Mouse (Mus musculus) hindbrain, embryonic 14.5 days (tissue): ENCODE results near the gene Sun5. TPM values are rescaled to one million over a fixed set of nuclear protein-coding genes. Genes with fewer than 3 reads are reported as not detected.
"Not testable (repeated sequence)": the region's sequence is repeated elsewhere in the genome, so short reads cannot be mapped to it uniquely, and the experiment has no call there.

Source experiments
- ATAC-seq: fragments of 200-750 bp; cut with Nextera tagmentation; 2 replicates; pipeline ENCODE4 v1.8.0; 2017; ENCODE audit warnings: moderate number of reproducible peaks, mild to moderate bottlenecking, moderate TSS enrichment, moderate library complexity; ENCODE audit not compliant: low FRiP score
- DNase-seq: peaks from one replicate; pipeline ENCODE4 v3.0.0-alpha.2; 2015; ENCODE audit warnings: low spot score
- H3K27ac ChIP-seq: fragments of 300-500 bp; sonication (generic); 2 replicates; pipeline ENCODE4 v1.5.1; 2014; ENCODE audit warnings: mild to moderate bottlenecking, moderate library complexity
- H3K27me3 ChIP-seq: fragments of 300-500 bp; sonication (generic); 2 replicates; pipeline ENCODE4 v1.6.1; 2014; ENCODE audit warnings: mild to moderate bottlenecking, low read length, mixed read lengths; ENCODE audit not compliant: control insufficient read depth, insufficient read depth
- H3K36me3 ChIP-seq: fragments of 300-500 bp; sonication (generic); replicated peaks from 2 replicates; pipeline ENCODE4 v1.6.1; 2014; ENCODE audit not compliant: control insufficient read depth, insufficient read depth
- H3K4me1 ChIP-seq: fragments of 300-500 bp; sonication (generic); replicated peaks from 2 replicates; pipeline ENCODE4 v1.6.1; 2014; ENCODE audit warnings: antibody characterized with exemption, low read length, mixed read lengths; ENCODE audit not compliant: control insufficient read depth, insufficient read depth
- H3K4me2 ChIP-seq: fragments of 300-500 bp; sonication (generic); replicated peaks from 2 replicates; pipeline ENCODE4 v1.6.1; 2014; ENCODE audit warnings: mild to moderate bottlenecking, moderate library complexity
- H3K4me3 ChIP-seq: fragments of 300-500 bp; sonication (generic); replicated peaks from 2 replicates; pipeline ENCODE4 v1.5.1; 2014; ENCODE audit warnings: mild to moderate bottlenecking, low read length
- H3K9ac ChIP-seq: fragments of 300-500 bp; sonication (generic); 2 replicates; pipeline ENCODE4 v1.6.1; 2014
- H3K9me3 ChIP-seq: fragments of 300-500 bp; sonication (generic); 2 replicates; pipeline ENCODE4 v1.6.1; 2016; ENCODE audit warnings: low read length; ENCODE audit not compliant: control insufficient read depth
- WGBS: fragments of 180-500 bp; shearing (Covaris S2); extraction: QIAGEN DNeasy Blood & Tissue Kit; methylation state at CpG from one replicate; pipeline ENCODE4 v1.1.7; 2014; 5-methylcytosine and 5-hydroxymethylcytosine counted together
- polyA plus RNA-seq: library from polyadenylated mRNA; unstranded; fragments of >200 nt; fragmentation: Nextera tagmentation; extraction: Ambion mirVana; gene quantifications from 2 replicates; pipeline ENCODE4 v1.2.1, GENCODE M21; 2014

Gene Sun5
- polyA plus RNA-seq, 1 experiment from 2014 or later, result not detected

DNA sequence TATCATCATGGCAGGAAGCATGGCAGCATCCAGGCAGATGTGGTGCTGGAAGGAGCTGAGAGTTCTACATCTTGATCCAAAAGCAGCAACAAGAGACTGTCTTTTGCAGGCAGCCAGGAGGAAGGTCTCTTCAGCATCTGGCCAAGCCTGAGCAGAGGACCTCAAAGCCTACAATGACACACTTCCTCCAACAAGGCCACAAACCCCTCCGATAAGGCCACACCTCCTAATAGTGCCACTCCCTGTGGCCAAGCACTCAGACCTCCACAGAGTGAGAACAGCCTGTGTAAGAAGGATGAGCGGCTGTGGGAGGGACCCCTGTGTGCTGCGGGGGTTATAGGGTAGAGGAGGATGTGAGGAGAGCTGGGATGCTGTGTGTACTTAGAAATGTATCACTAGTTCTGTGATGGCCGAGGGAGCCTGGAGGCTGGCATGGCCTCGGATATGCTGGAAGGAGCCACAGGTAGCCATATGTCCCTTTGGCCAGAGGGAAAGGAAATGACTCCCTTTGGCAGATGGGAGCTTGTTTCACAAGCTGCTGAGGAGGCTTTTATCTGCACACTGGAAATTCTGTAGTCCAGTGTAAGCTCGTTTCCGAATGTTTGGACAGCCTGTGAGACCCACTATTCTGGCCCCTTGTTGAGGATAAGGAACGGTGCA, 43.6 kb downstream of the Sun5 start:
- Histone ChIP-seq H3K27ac (no peak overlapping the region), H3K27me3 (no peaks in the 10 kb centered on the region), H3K4me3 (no peak overlapping the region), H3K4me2 (no peak overlapping the region), H3K9ac (no peak overlapping the region), H3K4me1 (peaks cover 6% of the 10 kb centered on the region; the same call in 1 of the 2 replicates), H3K9me3 (no peaks in the 10 kb centered on the region), H3K36me3 (no peaks in the 10 kb centered on the region)
- 84% methylated on average over 8 of the region's 8 CpGs for WGBS
- DNase-seq, result no peak
- ATAC-seq, result no peak

DNA sequence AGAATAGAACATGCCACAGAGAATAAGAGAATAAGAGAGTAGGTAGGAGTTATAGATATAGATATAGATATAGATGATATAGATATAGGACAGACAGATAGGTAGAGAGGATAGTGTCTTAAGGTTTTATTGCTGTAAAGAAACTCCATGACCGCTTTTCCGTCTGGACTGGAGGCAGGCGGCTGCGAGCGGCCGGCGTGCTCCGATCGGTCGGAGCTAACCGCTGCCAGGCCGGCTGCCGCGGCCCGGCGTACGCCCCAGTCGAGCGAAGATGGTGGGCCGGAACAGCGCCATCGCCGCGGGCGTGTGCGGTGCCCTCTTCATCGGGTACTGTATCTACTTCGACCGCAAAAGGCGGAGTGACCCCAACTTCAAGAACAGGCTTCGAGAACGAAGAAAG, 45.0 kb downstream of the Sun5 start:
- not testable (repeated sequence) for H3K36me3 ChIP-seq, H3K27ac ChIP-seq, DNase-seq, H3K9ac ChIP-seq, H3K4me1 ChIP-seq, H3K4me2 ChIP-seq, H3K9me3 ChIP-seq, H3K4me3 ChIP-seq, H3K27me3 ChIP-seq, ATAC-seq
- WGBS, result 77% methylated on average over 32 of the region's 32 CpGs

DNA sequence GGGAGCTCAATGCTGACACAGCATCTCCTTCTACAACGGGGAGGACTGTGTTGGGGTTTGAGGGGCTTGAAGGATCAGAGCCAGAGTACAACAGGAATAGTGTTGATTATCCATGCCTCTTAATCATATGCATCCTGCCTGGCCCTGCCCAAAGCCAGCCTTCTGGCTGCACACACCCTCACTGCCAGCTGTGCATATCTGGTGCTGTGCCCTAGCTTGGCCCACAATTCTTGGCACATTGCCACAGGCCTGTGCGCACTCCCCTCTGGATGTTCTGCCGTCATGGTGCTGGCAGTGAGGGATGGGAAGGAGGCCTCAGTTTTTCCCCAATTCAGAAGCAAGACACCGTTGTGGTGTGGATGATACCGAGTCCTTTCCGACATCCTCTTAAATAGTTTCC, 46.3 kb downstream of the Sun5 start:
- WGBS, result 66% methylated on average over 6 of the region's 6 CpGs
- ATAC-seq, result peak; percentile 66
- no peaks in the 10 kb centered on the region for H3K36me3 ChIP-seq
- no peaks in the 10 kb centered on the region for H3K9me3 ChIP-seq
- peaks cover 6% of the 10 kb centered on the region; the same call in 1 of the 2 replicates for H3K4me1 ChIP-seq
- H3K27me3 ChIP-seq, result no peaks in the 10 kb centered on the region
- no peak overlapping the region for H3K4me3 ChIP-seq
- no peak overlapping the region for H3K9ac ChIP-seq
- H3K4me2 ChIP-seq, result no peak overlapping the region
- peak; percentile 61 for DNase-seq
- H3K27ac ChIP-seq, result no peak overlapping the region

DNA sequence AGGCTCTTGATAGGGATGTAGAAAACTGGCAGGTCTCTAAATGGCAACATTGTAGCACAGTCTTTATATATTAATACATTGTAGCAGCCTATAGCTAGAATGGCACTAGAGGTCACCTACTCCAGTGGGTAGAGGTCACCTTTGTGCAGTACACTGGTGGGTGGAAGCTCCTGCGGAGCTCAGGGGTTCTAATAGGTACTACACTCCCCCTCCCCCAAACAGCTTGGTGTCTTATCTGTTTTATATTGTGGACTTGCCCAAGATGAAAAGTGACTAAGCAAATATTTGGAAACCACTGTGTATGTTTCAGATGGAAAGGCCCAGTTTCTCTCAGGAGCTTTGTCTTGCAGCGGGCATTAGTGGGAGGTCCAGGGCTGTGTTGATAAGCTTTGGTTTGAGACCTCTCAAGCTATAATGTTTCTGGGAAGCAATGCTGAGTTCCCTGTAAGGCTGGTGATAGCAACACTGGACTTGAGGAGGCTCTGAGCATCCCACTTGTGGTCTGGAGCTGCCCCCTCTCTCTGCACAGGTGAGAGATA, 48.8 kb downstream of the Sun5 start:
- H3K27ac ChIP-seq, result no peak overlapping the region
- H3K4me2 ChIP-seq, result no peak overlapping the region
- H3K9me3 ChIP-seq, result no peaks in the 10 kb centered on the region
- DNase-seq (no peak), ATAC-seq (no peak)
- peaks cover 6% of the 10 kb centered on the region; the same call in 1 of the 2 replicates for H3K4me1 ChIP-seq
- H3K9ac ChIP-seq, result no peak overlapping the region
- no peaks in the 10 kb centered on the region for H3K27me3 ChIP-seq
- no peak overlapping the region for H3K4me3 ChIP-seq
- 92% methylated on average over 2 of the region's 2 CpGs for WGBS
- no peaks in the 10 kb centered on the region for H3K36me3 ChIP-seq

DNA sequence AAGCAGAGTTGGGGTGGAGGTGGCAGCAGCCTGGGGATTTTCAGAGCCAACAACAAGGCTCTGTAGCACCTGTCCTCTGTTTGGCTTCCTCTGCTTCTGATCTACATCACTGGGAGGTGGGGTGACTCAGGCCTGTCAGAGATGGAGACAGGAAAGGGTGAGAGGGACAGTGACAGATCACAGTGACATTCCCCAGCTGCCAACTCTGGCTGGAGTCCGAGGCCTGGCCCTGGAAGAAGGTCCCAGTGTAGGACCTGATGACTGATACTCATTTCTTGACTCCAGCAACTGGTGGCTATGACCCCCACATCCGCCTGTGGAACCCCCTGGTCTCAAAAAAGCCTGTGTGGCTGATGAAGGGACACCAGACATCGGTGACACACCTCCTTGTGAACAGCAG, 61.0 kb downstream of the Sun5 start:
- H3K27ac ChIP-seq, result no peak overlapping the region
- H3K4me1 ChIP-seq, result no peaks in the 10 kb centered on the region
- no peaks in the 10 kb centered on the region for H3K9me3 ChIP-seq
- no peak overlapping the region for H3K4me3 ChIP-seq
- no peaks in the 10 kb centered on the region for H3K27me3 ChIP-seq
- no peaks in the 10 kb centered on the region for H3K36me3 ChIP-seq
- no peak overlapping the region for H3K4me2 ChIP-seq
- H3K9ac ChIP-seq, result no peak overlapping the region
- WGBS, result 72% methylated on average over 3 of the region's 3 CpGs
- no peak for ATAC-seq
- DNase-seq, result no peak

DNA sequence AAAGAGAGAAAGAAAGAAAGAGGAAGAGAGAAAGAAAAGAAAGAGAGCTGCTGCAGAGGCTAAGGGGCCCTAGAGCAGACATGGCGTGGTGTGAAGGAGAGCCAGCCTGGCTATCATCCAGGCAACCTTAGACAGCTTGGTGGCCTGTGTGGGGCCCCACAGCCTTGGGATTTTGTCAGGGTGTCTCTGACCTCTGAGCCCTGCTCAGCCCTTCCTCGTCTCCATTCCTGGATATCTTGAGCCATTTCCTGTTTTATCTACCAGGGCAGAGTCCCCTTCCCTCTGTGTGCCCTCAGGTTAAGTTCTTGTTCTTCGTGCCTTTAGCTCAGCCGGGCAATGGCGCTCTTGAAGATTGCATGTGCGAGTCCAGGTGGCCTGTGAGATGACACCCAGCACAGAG, 62.0 kb downstream of the Sun5 start:
- no peak overlapping the region for H3K4me2 ChIP-seq
- WGBS, result 84% methylated on average over 6 of the region's 6 CpGs

DNA sequence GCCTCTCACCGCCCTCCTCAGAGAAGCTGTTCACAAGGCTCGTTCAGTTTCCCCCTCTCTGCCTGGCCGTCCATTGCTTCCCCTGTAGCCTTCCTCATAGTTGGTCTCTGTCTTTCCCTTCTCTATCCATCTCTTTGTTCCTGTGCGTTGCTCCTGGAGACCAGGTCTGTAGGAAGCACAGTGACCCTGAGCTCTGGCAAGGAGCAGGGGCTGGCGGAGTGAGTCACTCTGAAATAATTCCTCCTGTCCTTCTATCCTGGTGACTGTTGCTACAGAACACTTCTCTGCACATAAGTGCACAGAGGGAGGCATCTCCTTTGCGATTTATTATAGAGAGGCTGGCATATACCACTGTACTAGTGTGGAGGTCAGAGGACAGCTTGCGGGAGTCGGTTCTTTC, 62.7 kb downstream of the Sun5 start:
- no peak overlapping the region for H3K4me2 ChIP-seq
- no peaks in the 10 kb centered on the region for H3K36me3 ChIP-seq
- 78% methylated on average over 8 of the region's 8 CpGs for WGBS
- H3K4me3 ChIP-seq, result no peak overlapping the region
- H3K27me3 ChIP-seq, result no peaks in the 10 kb centered on the region
- no peak overlapping the region for H3K27ac ChIP-seq
- no peak overlapping the region for H3K9ac ChIP-seq
- no peak for DNase-seq
- H3K4me1 ChIP-seq, result no peaks in the 10 kb centered on the region
- no peak for ATAC-seq
- no peaks in the 10 kb centered on the region for H3K9me3 ChIP-seq

More for the DNA sequence above, 62.0 kb downstream of the Sun5 start:
- no peak overlapping the region for H3K4me3 ChIP-seq
- no peaks in the 10 kb centered on the region for H3K9me3 ChIP-seq
- H3K27me3 ChIP-seq, result no peaks in the 10 kb centered on the region
- H3K36me3 ChIP-seq, result no peaks in the 10 kb centered on the region
- ATAC-seq, result no peak
- no peaks in the 10 kb centered on the region for H3K4me1 ChIP-seq
- no peak overlapping the region for H3K9ac ChIP-seq
- DNase-seq, result no peak
- no peak overlapping the region for H3K27ac ChIP-seq

DNA sequence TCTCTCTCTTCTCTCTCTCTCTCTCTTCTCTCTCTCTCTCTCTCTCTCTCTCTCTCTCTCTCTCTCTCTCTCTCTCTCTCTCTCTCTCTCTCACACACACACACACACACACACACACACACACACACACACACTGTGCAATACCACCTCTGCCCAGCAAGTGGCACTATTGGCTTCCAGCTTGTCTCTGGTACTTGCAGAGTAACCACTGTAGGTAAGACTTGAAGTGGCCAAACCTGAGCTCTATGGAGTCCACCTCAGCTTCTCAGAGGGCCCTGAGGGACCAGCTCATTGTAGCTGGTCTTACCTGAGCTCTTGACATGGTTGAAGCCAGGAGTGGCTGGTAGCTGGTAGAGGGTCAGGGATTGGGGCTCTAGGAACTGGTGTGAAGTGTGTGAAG, 63.4 kb downstream of the Sun5 start:
- H3K27ac ChIP-seq, H3K4me1 ChIP-seq, ATAC-seq, H3K4me3 ChIP-seq, H3K9ac ChIP-seq, H3K4me2 ChIP-seq, H3K27me3 ChIP-seq, H3K9me3 ChIP-seq, H3K36me3 ChIP-seq: not testable (repeated sequence)
- peak; percentile 70 for DNase-seq
